Mouse (Mus musculus): ENCODE measurements around the gene Dlg4. TPM values are rescaled to one million over a fixed set of nuclear protein-coding genes. Genes with fewer than 3 reads are reported as not detected.

Gene Dlg4
- polyA plus RNA-seq, 1 experiment from 2014 or later = 9.3 TPM

GRCm38 (mm10) chr11:69989949-69990348 is 26.8 kb upstream of the Dlg4 start:
- no peaks in the 10 kb centered on the region for H3K9me3 ChIP-seq
- no peaks in the 10 kb centered on the region for H3K27me3 ChIP-seq (ENCODE audit: insufficient read depth, poor library complexity, severe bottlenecking)
- DNase-seq (ENCODE audit: low spot score) = no peak
- H3K4me1 ChIP-seq = peaks cover 19% of the 10 kb centered on the region
- 0 out of 2 replicates have a peak overlapping the region, but pooled peaks have one; percentile 16 for H3K27ac ChIP-seq
- no peak overlapping the region for H3K4me3 ChIP-seq
- 82% methylated on average over 8 of the region's 8 CpGs for WGBS
- H3K36me3 ChIP-seq = peaks cover 70% of the 10 kb centered on the region

- Histone ChIP-seq H3K27ac (peak within 1 kb of the TSS; percentile 95), H3K27me3 (ENCODE audit: insufficient read depth, poor library complexity, severe bottlenecking) (no peaks in the 10 kb centered on the region), H3K9me3 (no peaks in the 10 kb centered on the region), H3K4me1 (peaks cover 19% of the 10 kb centered on the region), H3K36me3 (peaks cover 61% of the 10 kb centered on the region), H3K4me3 (peak within 1 kb of the TSS; percentile 83)
- under 1% methylated on average over 40 of the region's 40 CpGs for WGBS
- peak; percentile 98 for DNase-seq (ENCODE audit: low spot score)
Measured at GRCm38 (mm10) chr11:69990850-69991691, 25.7 kb upstream of the Dlg4 start, which contains the start of gene Gabarap. Gabarap (plus strand) TSS chr11:69991143.

- H3K4me1 ChIP-seq = peaks cover 19% of the 10 kb centered on the region
- no peaks in the 10 kb centered on the region for H3K27me3 ChIP-seq (ENCODE audit: insufficient read depth, poor library complexity, severe bottlenecking)
- H3K36me3 ChIP-seq = peaks cover 55% of the 10 kb centered on the region
- peak overlapping the region; percentile 95 for H3K27ac ChIP-seq
- no peaks in the 10 kb centered on the region for H3K9me3 ChIP-seq
- H3K4me3 ChIP-seq = peak overlapping the region; percentile 83
- WGBS = under 1% methylated on average over 15 of the region's 15 CpGs
- DNase-seq (ENCODE audit: low spot score) = no peak
Measured at GRCm38 (mm10) chr11:69991711-69992110, 25.0 kb upstream of the Dlg4 start.

- H3K27me3 ChIP-seq (ENCODE audit: insufficient read depth, poor library complexity, severe bottlenecking) = no peaks in the 10 kb centered on the region
- peaks cover 48% of the 10 kb centered on the region for H3K36me3 ChIP-seq
- H3K4me3 ChIP-seq = peak overlapping the region; percentile 83
- 82% methylated on average over 10 of the region's 10 CpGs for WGBS
- no peaks in the 10 kb centered on the region for H3K9me3 ChIP-seq
- H3K4me1 ChIP-seq = peaks cover 25% of the 10 kb centered on the region
- peak overlapping the region; percentile 23; the same call in 1 of the 2 replicates for H3K27ac ChIP-seq
- DNase-seq (ENCODE audit: low spot score) = no peak
Measured at GRCm38 (mm10) chr11:69992396-69992795, 24.3 kb upstream of the Dlg4 start.

- no peak overlapping the region for H3K27ac ChIP-seq
- no peaks in the 10 kb centered on the region for H3K9me3 ChIP-seq
- no peak for DNase-seq (ENCODE audit: low spot score)
- H3K36me3 ChIP-seq = peaks cover 47% of the 10 kb centered on the region
- H3K4me3 ChIP-seq = 0 out of 2 replicates have a peak overlapping the region, but pooled peaks have one; percentile 83
- H3K27me3 ChIP-seq (ENCODE audit: insufficient read depth, poor library complexity, severe bottlenecking) = no peaks in the 10 kb centered on the region
- peaks cover 31% of the 10 kb centered on the region for H3K4me1 ChIP-seq
- 85% methylated on average over 3 of the region's 3 CpGs for WGBS
Measured at GRCm38 (mm10) chr11:69992932-69993331, 23.8 kb upstream of the Dlg4 start.

GRCm38 (mm10) chr11:69994401-69995090 is 22.2 kb upstream of the Dlg4 start:
- H3K36me3 ChIP-seq = peaks cover 47% of the 10 kb centered on the region
- H3K4me1 ChIP-seq = peaks cover 36% of the 10 kb centered on the region
- no peak overlapping the region for H3K27ac ChIP-seq
- H3K9me3 ChIP-seq = no peaks in the 10 kb centered on the region
- no peaks in the 10 kb centered on the region for H3K27me3 ChIP-seq (ENCODE audit: insufficient read depth, poor library complexity, severe bottlenecking)
- DNase-seq (ENCODE audit: low spot score) = no peak
- WGBS = 84% methylated on average over 11 of the region's 11 CpGs
- peak overlapping the region; percentile 99 for H3K4me3 ChIP-seq

- Histone ChIP-seq H3K4me3 (peak within 1 kb of the TSS; percentile 99), H3K4me1 (peaks cover 38% of the 10 kb centered on the region), H3K27me3 (ENCODE audit: insufficient read depth, poor library complexity, severe bottlenecking) (no peaks in the 10 kb centered on the region), H3K27ac (peak within 1 kb of the TSS; percentile 97), H3K9me3 (no peaks in the 10 kb centered on the region), H3K36me3 (peaks cover 46% of the 10 kb centered on the region)
- DNase-seq (ENCODE audit: low spot score) = peak; percentile 99
- WGBS = under 1% methylated on average over 36 of the region's 36 CpGs
Measured at GRCm38 (mm10) chr11:69995391-69995960, 21.3 kb upstream of the Dlg4 start, which contains the start of gene Phf23. Phf23 (plus strand) TSS chr11:69995777.

GRCm38 (mm10) chr11:69996161-69997061 is 20.3 kb upstream of the Dlg4 start:
- 2% methylated on average over 64 of the region's 66 CpGs for WGBS
- Histone ChIP-seq H3K9me3 (no peaks in the 10 kb centered on the region), H3K4me3 (peak overlapping the region; percentile 99), H3K4me1 (peaks cover 38% of the 10 kb centered on the region), H3K27ac (peak overlapping the region; percentile 97), H3K27me3 (ENCODE audit: insufficient read depth, poor library complexity, severe bottlenecking) (no peaks in the 10 kb centered on the region), H3K36me3 (peaks cover 46% of the 10 kb centered on the region)
- peak; percentile 84 for DNase-seq (ENCODE audit: low spot score)

GRCm38 (mm10) chr11:69997070-69997509 is 19.7 kb upstream of the Dlg4 start:
- peak overlapping the region; percentile 97 for H3K27ac ChIP-seq
- H3K9me3 ChIP-seq = no peaks in the 10 kb centered on the region
- H3K36me3 ChIP-seq = peaks cover 49% of the 10 kb centered on the region
- H3K27me3 ChIP-seq (ENCODE audit: insufficient read depth, poor library complexity, severe bottlenecking) = no peaks in the 10 kb centered on the region
- H3K4me1 ChIP-seq = peaks cover 45% of the 10 kb centered on the region
- H3K4me3 ChIP-seq = peak overlapping the region; percentile 99
- under 1% methylated on average over 40 of the region's 44 CpGs for WGBS
- peak; percentile 96 for DNase-seq (ENCODE audit: low spot score)

GRCm38 (mm10) chr11:69998567-69999491 is 17.9 kb upstream of the Dlg4 start:
- Histone ChIP-seq H3K27ac (no peak overlapping the region), H3K4me3 (0 out of 2 replicates have a peak overlapping the region, but pooled peaks have one; percentile 19), H3K36me3 (peaks cover 42% of the 10 kb centered on the region), H3K27me3 (ENCODE audit: insufficient read depth, poor library complexity, severe bottlenecking) (no peaks in the 10 kb centered on the region), H3K4me1 (peaks cover 49% of the 10 kb centered on the region), H3K9me3 (no peaks in the 10 kb centered on the region)
- WGBS = 91% methylated on average over 27 of the region's 27 CpGs
- DNase-seq (ENCODE audit: low spot score) = no peak

- Histone ChIP-seq H3K4me3 (peak overlapping the region; percentile 80), H3K27me3 (ENCODE audit: insufficient read depth, poor library complexity, severe bottlenecking) (no peaks in the 10 kb centered on the region), H3K27ac (0 out of 2 replicates have a peak overlapping the region, but pooled peaks have one; percentile 96), H3K9me3 (no peaks in the 10 kb centered on the region), H3K4me1 (peaks cover 52% of the 10 kb centered on the region), H3K36me3 (peaks cover 40% of the 10 kb centered on the region)
- DNase-seq (ENCODE audit: low spot score) = no peak
- 82% methylated on average over 8 of the region's 8 CpGs for WGBS
Measured at GRCm38 (mm10) chr11:69999666-70000065, 17.1 kb upstream of the Dlg4 start.
